Mouse (Mus musculus): ENCODE measurements around the gene Mbnl3. TPM values are rescaled to one million over a fixed set of nuclear protein-coding genes. Genes with fewer than 3 reads are reported as not detected.

Gene Mbnl3
- polyA plus RNA-seq, 2 experiments, result 2.4 to 6.7 TPM

DNA sequence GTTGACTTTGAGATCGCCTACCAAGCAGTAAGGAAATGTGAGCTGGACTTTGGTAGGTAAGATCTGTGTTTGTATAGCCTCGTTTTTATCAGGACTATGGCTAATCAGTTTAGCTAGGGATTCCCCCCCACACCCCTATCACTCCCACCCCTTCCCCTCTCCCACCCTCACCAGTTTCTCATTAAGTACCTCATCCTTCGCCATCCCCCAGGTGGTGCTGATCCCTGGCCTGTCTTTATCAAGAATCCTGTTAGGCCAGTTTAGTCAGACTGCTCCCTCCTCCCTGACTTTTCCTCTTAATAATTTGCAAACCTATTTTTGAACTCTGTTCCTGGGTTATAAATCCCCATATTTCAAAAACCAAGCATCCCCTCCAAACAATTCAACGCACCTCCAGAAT, 103.6 kb downstream of the Mbnl3 start:
- no peak for DNase-seq (ENCODE audit: low read depth in 3 of 3, low spot score in 3 of 3)
- no peak overlapping the region for H3K27ac ChIP-seq
- H3K36me3 ChIP-seq (replicated peaks; ENCODE audit: control insufficient read depth, insufficient read depth, low read depth), result no peaks in the 10 kb centered on the region
- H3K4me3 ChIP-seq (ENCODE audit: insufficient read depth in 1 of 2, low read depth in 2 of 2, low read length in 2 of 2), result no peak overlapping the region
- no peak overlapping the region for H3K9ac ChIP-seq (replicated peaks)
- TF ChIP-seq EP300 (IDR thresholded peaks at IDR 0.05; ENCODE audit: low read depth) (no peak), CTCF (IDR thresholded peaks at IDR 0.05; ENCODE audit: low read depth) (no peak)
- H3K27me3 ChIP-seq (ENCODE audit: control insufficient read depth, insufficient read depth, low read length), result no peaks in the 10 kb centered on the region
- WGBS (ENCODE audit: insufficient replicate concordance), result 53% methylated on average over 4 of the region's 4 CpGs
- no peak overlapping the region for H3K4me2 ChIP-seq (ENCODE audit: low read depth)
- ATAC-seq (ENCODE audit: insufficient read depth), result no peak
- H3K9me3 ChIP-seq (ENCODE audit: control insufficient read depth, low read length), result no peaks in the 10 kb centered on the region
- H3K4me1 ChIP-seq (replicated peaks; ENCODE audit: control insufficient read depth in 2 of 2, insufficient read depth in 2 of 2, low read length in 1 of 2), result no peaks in the 10 kb centered on the region

DNA sequence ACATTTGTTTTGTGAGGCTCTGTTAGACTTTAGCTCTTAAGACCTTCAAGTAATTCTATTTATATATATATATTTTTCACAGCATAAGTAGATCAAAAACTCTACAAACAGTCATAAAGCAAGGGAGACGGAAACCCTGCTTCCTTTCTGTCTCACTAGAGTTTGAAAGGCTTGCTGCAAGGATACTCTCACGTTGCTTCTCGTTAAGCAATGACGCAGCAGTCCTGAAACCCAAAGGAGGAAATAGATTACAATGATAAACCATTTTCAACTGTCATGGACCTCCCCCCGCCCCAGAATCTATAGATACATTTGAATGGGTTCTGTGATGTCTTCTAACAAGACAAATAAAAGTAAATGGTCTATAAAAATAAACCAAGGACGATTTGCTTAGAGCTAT, 121.4 kb downstream of the Mbnl3 start:
- Histone ChIP-seq H3K9me3 (ENCODE audit: control insufficient read depth, low read length) (no peaks in the 10 kb centered on the region), H3K27me3 (ENCODE audit: control insufficient read depth, insufficient read depth, low read length) (no peaks in the 10 kb centered on the region), H3K27ac (no peak overlapping the region), H3K4me1 (replicated peaks; ENCODE audit: control insufficient read depth in 2 of 2, insufficient read depth in 2 of 2, low read length in 1 of 2) (no peaks in the 10 kb centered on the region), H3K36me3 (replicated peaks; ENCODE audit: control insufficient read depth, insufficient read depth, low read depth) (no peaks in the 10 kb centered on the region), H3K4me3 (ENCODE audit: insufficient read depth in 1 of 2, low read depth in 2 of 2, low read length in 2 of 2) (no peak overlapping the region), H3K4me2 (ENCODE audit: low read depth) (no peak overlapping the region), H3K9ac (replicated peaks) (no peak overlapping the region)
- no peak for ATAC-seq (ENCODE audit: insufficient read depth)
- DNase-seq (ENCODE audit: low read depth in 3 of 3, low spot score in 3 of 3), result no peak
- WGBS (ENCODE audit: insufficient replicate concordance), result 28% methylated on average over 6 of the region's 6 CpGs
- TF ChIP-seq EP300 (IDR thresholded peaks at IDR 0.05; ENCODE audit: low read depth), result no peak
- TF ChIP-seq CTCF (IDR thresholded peaks at IDR 0.05; ENCODE audit: low read depth), result no peak

DNA sequence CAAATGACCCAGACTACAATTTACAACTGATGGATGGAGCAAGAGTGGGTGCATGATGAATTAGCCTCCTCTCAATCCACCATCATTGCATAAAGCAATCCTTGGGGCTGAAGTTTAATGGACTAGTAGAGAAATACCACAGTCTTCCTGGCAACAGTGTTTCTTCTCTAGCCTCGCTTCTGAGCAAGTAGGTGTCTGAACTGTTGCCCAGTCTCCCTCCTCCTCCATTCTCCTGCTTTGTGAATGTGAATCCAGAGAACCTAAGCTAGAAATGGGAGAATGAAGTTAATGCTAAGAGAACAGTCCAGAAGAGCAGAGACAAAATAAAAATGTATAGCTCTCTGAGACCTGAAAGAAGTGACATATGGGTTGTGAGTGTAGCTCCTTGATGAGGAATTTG, 122.1 kb downstream of the Mbnl3 start:
- no peak for ATAC-seq (ENCODE audit: insufficient read depth)
- 48% methylated on average over 1 of the region's 1 CpGs for WGBS (ENCODE audit: insufficient replicate concordance)
- H3K27me3 ChIP-seq (ENCODE audit: control insufficient read depth, insufficient read depth, low read length), result no peaks in the 10 kb centered on the region
- H3K27ac ChIP-seq, result no peak overlapping the region
- no peak overlapping the region for H3K9ac ChIP-seq (replicated peaks)
- H3K9me3 ChIP-seq (ENCODE audit: control insufficient read depth, low read length), result no peaks in the 10 kb centered on the region
- H3K4me1 ChIP-seq (replicated peaks; ENCODE audit: control insufficient read depth in 2 of 2, insufficient read depth in 2 of 2, low read length in 1 of 2), result no peaks in the 10 kb centered on the region
- TF ChIP-seq CTCF (IDR thresholded peaks at IDR 0.05; ENCODE audit: low read depth) (no peak), EP300 (IDR thresholded peaks at IDR 0.05; ENCODE audit: low read depth) (no peak)
- H3K4me3 ChIP-seq (ENCODE audit: insufficient read depth in 1 of 2, low read depth in 2 of 2, low read length in 2 of 2), result no peak overlapping the region
- no peak for DNase-seq (ENCODE audit: low read depth in 3 of 3, low spot score in 3 of 3)
- H3K4me2 ChIP-seq (ENCODE audit: low read depth), result no peak overlapping the region
- H3K36me3 ChIP-seq (replicated peaks; ENCODE audit: control insufficient read depth, insufficient read depth, low read depth), result no peaks in the 10 kb centered on the region

DNA sequence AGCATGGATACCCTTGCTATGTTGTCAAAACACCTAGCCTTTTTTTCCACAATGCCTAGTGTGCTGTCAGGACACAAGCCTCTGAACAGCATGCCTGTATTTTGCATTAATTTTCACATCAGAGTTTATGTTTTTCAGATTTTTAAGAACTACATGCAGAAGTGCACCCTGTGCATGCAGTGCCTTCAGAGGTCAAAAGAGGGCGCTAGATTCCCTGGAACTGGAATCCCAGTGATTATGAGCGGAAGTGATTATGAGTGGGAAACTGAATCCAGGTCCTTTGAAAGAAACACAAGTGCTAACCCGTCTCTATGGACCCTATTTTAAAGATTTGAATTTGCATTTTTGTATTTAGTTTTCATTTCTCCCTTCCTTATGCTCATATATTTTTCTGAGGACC, 129.6 kb downstream of the Mbnl3 start:
- Histone ChIP-seq H3K4me1 (replicated peaks; ENCODE audit: control insufficient read depth in 2 of 2, insufficient read depth in 2 of 2, low read length in 1 of 2) (no peaks in the 10 kb centered on the region), H3K27me3 (ENCODE audit: control insufficient read depth, insufficient read depth, low read length) (no peaks in the 10 kb centered on the region), H3K9me3 (ENCODE audit: control insufficient read depth, low read length) (no peaks in the 10 kb centered on the region), H3K9ac (replicated peaks) (no peak overlapping the region), H3K27ac (no peak overlapping the region), H3K4me2 (ENCODE audit: low read depth) (no peak overlapping the region), H3K4me3 (ENCODE audit: insufficient read depth in 1 of 2, low read depth in 2 of 2, low read length in 2 of 2) (no peak overlapping the region), H3K36me3 (replicated peaks; ENCODE audit: control insufficient read depth, insufficient read depth, low read depth) (no peaks in the 10 kb centered on the region)
- DNase-seq (ENCODE audit: low read depth in 3 of 3, low spot score in 3 of 3) (peak in 1 of 3 experiments; percentile 2), ATAC-seq (ENCODE audit: insufficient read depth) (no peak)
- 28% methylated on average over 3 of the region's 3 CpGs for WGBS (ENCODE audit: insufficient replicate concordance)
- TF ChIP-seq EP300 (IDR thresholded peaks at IDR 0.05; ENCODE audit: low read depth), result no peak
- TF ChIP-seq CTCF (IDR thresholded peaks at IDR 0.05; ENCODE audit: low read depth), result peak; percentile 53

Small RNA genes within 50 kb of the gene (microRNA-seq; reads per million reads assigned to microRNA genes)
- not detected for gene Gm23417

Other genes starting within 250 kb of the Mbnl3 start
- gene Rap2c, start 188.5 kb downstream of the Mbnl3 start, polyA plus RNA-seq (2012; rRNA removed), result 6.0 and 8.2 TPM in 2 replicates
- 9.9 and 10.2 TPM in 2 replicates for gene Rap2c, start 188.5 kb downstream of the Mbnl3 start, polyA plus RNA-seq (2014; fragmentation: Nextera tagmentation; extraction: Ambion mirVana)

Data from liver, embryonic 14.5 days (tissue).